Mouse (Mus musculus): ENCODE measurements around the gene Hist1h2ad.
"Not testable (repeated sequence)": the region's sequence is repeated elsewhere in the genome, so short reads cannot be mapped to it uniquely, and the experiment has no call there.

Gene Hist1h2ad

DNA sequence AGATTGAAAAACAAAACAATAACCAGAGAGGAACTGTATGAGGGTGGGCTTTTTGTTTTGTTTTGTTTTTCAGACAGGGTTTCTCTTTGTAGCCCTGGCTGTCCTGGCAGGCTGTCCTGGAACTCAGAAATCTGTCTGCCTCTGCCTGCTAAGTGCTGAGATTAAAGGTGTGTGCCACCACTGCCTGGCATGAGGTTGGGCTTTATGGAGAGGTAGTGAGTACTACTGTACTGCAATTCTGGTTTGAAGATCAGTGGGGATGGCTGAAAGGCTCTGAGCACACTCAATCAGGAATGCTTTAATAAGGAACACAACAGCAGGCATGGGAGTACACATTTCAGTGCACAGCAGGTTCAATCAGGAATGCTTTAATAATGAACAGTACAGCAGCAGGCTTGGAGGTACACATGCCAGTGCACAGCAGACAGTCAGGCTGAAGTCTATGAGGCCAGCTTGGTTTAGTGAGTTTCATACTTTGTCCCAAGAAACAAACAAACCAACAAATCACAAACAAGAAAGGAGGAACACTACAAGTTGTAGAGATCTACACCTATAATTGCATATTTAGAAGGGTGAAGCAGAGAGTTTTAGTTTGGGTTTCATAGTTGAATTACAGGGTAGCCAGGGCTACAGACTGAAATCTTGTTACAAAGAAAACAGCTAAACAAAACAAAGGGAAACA, 9.3 kb downstream of the Hist1h2ad start:
- DNase-seq (ENCODE audit: low read depth, low spot score): no peak

GRCm38 (mm10) chr13:23584331-23584730, 10.2 kb downstream of the Hist1h2ad start:
- DNase-seq (ENCODE audit: low read depth, low spot score): no peak

DNA sequence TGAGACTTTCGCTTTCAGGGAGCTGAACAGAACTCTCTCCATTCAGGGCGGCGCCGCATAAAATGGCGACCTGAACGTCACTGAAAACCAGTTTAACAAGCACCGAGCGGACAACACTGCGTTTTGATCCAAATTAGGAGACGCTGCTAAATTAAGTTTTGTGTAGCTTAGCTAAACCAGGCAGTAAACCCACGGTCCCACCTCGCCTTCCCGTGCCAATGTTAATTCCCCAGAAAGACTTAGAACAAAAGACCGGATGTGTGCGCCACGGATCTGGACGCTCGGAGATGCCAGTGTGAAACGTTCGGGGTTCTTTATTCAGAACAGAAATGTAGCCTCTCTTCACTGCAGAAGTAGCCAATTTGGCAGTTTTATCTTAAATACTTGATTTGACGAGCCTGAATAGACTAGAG, 10.9 kb downstream of the Hist1h2ad start:
- peak; percentile 64 for DNase-seq (ENCODE audit: low read depth, low spot score)

GRCm38 (mm10) chr13:23585442-23586098, 11.4 kb downstream of the Hist1h2ad start:
- peak; percentile 97 for DNase-seq (ENCODE audit: low read depth, low spot score)

DNA sequence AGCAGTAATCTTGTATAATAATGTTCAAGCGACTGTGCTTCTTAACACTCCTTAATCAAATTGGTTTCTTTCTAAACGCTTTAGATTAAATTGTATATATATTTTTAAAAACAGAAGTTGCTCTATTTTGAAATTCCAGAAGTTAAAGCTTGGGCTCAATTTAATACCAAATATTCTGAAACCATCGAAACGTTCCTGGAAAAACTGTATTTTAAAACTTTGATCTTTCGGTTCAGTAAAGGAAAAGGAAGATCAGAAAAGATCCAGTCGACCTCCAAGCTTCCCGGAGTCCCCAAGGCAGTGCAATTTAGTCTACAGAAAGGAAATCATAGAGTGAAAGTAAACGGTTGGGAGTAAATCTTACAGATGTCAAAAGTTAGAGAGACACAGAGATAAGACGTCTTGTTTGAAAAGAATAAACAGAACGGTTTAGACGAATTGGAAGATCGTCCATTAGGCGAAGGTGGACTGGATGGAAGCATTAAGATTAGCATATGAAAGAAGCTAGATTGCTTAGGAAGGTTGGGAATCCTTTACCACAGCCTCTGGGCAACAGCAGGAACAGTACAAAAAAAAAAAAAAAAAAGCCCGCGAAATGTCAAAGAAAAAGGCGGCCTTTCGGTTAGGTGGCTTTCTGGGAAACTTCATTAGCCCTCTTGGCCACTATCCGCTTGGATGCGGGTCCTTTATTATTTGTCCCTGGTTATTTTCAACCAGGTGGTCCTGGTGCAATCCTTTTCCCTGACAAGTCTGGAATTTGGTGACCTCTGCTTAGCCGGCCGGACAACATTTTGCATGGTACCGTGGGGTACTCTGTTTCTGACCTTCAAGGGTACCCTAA, 12.1 kb downstream of the Hist1h2ad start:
- DNase-seq (ENCODE audit: low read depth, low spot score): no peak

DNA sequence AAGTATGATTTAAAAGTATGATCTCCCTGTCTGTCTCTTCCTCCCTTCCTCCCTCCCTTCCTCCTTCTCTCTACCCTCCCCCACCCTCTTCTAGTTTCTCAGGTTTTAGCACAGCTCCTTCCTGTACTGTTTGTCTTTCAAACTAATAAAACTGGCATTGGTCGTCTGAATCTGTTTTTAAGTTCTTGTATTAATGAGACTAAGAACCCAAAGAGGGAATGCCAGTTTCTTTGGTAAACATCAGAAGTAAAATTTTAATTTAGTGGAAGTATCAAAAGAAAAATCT, 12.7 kb downstream of the Hist1h2ad start:
- DNase-seq (ENCODE audit: low read depth, low spot score): no peak

DNA sequence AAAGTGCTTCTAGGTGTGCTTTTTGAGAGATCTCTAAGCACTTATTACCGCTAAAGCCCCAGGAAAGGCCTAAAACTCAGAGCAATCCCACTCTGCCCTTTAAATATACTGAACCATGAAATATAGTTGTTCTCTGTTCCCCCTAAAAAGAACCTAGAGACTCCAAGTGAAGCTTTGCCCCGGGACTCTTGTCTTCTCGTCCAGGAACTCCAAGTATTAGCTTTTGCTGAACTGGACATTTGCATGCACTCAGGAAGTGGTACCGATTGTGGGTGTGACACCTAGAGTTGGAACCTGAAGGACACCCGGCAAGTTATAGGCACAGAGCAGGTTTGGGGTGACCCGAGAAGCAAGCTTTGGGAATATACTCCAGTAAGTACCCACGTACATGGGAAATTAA, 17.0 kb downstream of the Hist1h2ad start:
- no peak for DNase-seq (ENCODE audit: low read depth, low spot score)

- DNase-seq (ENCODE audit: low read depth, low spot score): not testable (repeated sequence)
Observed at GRCm38 (mm10) chr13:23591886-23592285, 17.7 kb downstream of the Hist1h2ad start.

GRCm38 (mm10) chr13:23592614-23593013, 18.4 kb downstream of the Hist1h2ad start:
- DNase-seq (ENCODE audit: low read depth, low spot score): no peak

- DNase-seq (ENCODE audit: low read depth, low spot score): no peak
Observed at GRCm38 (mm10) chr13:23593051-23593770, 19.0 kb downstream of the Hist1h2ad start.

- DNase-seq (ENCODE audit: low read depth, low spot score): no peak
Observed at GRCm38 (mm10) chr13:23595185-23595584, 21.0 kb downstream of the Hist1h2ad start.

DNA sequence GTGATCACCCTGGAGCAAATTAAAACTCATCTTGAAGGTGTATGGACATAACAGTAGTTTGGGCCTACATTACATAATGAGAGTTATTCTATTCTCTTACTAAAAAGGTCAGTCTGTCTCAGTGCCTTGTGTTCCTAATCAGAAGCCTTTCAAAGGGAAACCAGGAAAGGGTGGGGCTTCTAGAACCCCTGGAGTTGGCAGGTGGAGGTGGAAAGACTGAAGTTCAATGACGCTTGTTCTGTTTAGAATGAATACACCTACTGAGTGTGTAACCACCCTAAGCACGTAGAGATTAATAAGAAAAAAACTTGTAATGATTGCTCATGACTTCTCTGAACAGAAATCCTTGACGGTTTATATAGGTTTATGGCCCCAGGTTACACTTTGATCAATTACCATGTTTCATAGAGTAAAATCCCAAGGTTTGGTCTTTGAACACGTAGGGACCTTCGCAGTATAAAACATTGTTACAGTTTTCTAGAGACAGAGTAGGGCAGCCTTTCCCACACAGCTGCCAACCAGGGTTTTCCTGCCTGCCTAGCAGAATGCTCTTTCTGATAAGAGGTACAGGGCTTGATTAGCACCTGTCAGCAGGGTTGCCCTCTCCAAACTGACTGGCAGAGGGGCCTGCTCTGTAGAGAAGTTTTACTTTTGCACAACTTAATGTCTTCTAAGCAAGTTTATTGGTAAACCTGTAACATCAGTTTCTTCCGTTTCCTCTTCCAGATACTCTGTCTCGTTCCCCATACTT, 21.6 kb downstream of the Hist1h2ad start:
- DNase-seq (ENCODE audit: low read depth, low spot score): no peak

DNA sequence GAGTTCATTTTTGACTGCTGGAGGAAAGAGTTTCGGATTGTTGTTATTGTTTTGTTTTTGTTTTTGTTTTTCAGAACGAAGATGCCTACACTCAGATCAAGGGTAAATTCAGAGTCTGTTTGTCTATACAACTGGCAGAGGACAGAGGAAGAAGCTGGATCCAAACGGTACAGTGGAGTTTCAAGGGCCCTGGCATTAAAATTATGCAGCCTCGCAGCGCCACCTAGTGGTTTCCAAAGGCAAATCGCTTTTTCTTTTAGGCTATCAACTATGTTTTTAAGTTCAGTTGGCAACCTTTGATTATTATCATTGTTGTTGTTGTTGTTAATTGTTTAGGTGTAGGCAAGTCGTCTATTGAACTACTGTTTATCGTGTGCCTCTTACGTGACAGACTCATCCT, 23.8 kb downstream of the Hist1h2ad start:
- DNase-seq (ENCODE audit: low read depth, low spot score): no peak

DNA sequence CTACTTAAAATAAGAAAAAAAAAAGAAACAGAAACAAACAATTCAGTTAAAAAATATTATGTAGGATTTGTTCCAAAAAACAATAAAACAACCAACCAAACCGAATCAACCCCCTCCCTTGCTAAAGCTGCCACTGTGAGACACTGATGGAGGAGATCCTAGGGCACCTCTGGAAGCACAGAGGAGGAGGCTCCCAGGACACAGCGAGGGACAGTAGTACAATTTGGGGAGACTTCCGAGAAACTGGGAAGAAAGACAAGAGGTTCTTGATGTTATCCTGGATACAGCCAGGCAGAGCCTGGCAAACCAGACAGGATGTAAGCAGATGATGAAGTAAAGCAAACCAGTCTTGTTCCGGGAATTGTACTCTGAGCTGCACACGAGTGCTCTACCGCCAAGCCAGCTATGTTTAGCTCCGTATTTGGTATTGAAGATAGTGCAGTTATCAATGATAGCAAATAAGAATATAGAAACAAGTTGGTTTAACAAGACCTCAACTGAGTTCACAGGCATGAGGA, 29.1 kb downstream of the Hist1h2ad start:
- no peak for DNase-seq (ENCODE audit: low read depth, low spot score)

- DNase-seq (ENCODE audit: low read depth, low spot score): no peak
Observed at GRCm38 (mm10) chr13:23604452-23604851, 30.3 kb downstream of the Hist1h2ad start.

- no peak for DNase-seq (ENCODE audit: low read depth, low spot score)
Observed at GRCm38 (mm10) chr13:23605052-23605451, 30.9 kb downstream of the Hist1h2ad start.

DNA sequence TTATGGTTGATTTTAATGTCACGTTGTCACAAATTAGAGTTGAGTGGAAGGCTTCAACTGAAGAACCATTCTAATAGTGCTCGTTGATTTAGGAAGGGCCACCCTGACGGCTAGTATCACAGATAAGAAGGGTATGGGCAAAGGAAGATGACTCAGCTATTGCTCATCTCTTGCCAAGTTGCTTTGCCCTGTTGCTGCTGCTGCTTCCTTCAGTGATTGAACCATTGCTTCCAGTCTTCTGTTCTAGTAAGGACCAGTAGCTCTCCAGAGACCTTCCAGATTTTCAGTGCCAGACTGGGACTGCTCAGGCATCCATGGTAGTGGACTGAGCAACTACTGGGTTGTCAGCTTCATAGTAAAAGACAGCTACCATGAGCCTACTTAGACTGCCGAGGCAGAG, 35.0 kb downstream of the Hist1h2ad start:
- no peak for DNase-seq (ENCODE audit: low read depth, low spot score)

GRCm38 (mm10) chr13:23609844-23610243, 35.7 kb downstream of the Hist1h2ad start:
- DNase-seq (ENCODE audit: low read depth, low spot score): no peak

DNA sequence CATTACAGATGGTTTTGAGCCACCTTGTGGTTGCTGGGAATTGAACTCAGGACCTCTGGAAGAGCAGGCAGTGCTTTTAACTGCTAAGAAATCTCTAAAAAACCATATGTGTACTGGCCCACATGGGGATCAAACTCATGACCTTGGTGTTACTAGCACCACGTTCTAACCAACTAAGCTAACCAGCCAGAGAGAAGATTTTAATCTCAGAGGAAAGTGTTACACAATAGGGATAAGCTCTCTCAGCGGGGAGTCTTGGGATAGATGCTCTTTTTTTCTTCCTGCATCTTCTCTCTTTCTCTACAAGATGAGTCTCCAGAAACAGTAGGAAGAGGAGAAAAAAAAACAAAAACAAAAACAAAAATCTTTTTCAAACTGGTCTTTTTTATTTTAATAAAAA, 36.2 kb downstream of the Hist1h2ad start:
- DNase-seq (ENCODE audit: low read depth, low spot score): no peak

DNA sequence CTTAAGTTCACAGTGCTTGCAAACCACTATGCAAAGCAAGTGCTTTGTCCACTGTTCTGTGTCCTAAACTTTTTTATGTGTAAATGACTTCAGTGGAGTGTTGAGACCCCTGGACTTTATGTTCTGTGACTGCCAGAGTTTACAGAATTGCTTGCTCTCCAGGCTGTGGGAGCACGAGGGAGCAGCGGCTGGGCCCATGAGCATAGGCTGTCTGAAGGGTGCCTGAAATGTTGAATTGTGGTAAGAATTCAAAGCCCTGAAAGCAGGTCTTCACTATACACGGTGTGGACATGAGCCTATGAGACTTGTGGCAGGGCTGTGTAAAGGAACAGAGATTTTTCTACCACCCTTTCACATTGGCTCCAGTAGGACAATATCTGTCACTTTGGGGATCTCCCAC, 37.5 kb downstream of the Hist1h2ad start:
- DNase-seq (ENCODE audit: low read depth, low spot score): no peak

- no peak for DNase-seq (ENCODE audit: low read depth, low spot score)
Observed at GRCm38 (mm10) chr13:23620056-23620732, 46.0 kb downstream of the Hist1h2ad start.
